Mouse (Mus musculus): ENCODE data around the gene Grip1. TPM values are rescaled to one million over a fixed set of nuclear protein-coding genes. Genes with fewer than 3 reads are reported as not detected.

Gene Grip1
- polyA plus RNA-seq, 1 experiment from 2014 or later: 0.58 TPM

- H3K9me3 ChIP-seq (replicated peaks): 0 out of 2 replicates have a peak, but pooled peaks cover 6% of the 10 kb centered on the region
- no peak overlapping the region for H3K27ac ChIP-seq
- H3K9ac ChIP-seq: no peak overlapping the region
- H3K4me1 ChIP-seq (replicated peaks): no peaks in the 10 kb centered on the region
- H3K4me3 ChIP-seq (replicated peaks): no peak overlapping the region
- no peaks in the 10 kb centered on the region for H3K27me3 ChIP-seq
- WGBS (ENCODE audit: insufficient replicate concordance): 59% methylated on average over 11 of the region's 11 CpGs
- H3K4me2 ChIP-seq: no peak overlapping the region
- no peak for DNase-seq
- no peak for ATAC-seq (ENCODE audit: low read depth)
- no peaks in the 10 kb centered on the region for H3K36me3 ChIP-seq
Observed at GRCm38 (mm10) chr10:119839645-119840044, 386.0 kb downstream of the Grip1 start.

GRCm38 (mm10) chr10:119842004-119842403 lies 388.4 kb downstream of the Grip1 start:
- H3K27me3 ChIP-seq: no peaks in the 10 kb centered on the region
- no peak for ATAC-seq (ENCODE audit: low read depth)
- no peak overlapping the region for H3K27ac ChIP-seq
- H3K9ac ChIP-seq: no peak overlapping the region
- no peak overlapping the region for H3K4me2 ChIP-seq
- H3K4me3 ChIP-seq (replicated peaks): no peak overlapping the region
- no peaks in the 10 kb centered on the region for H3K4me1 ChIP-seq (replicated peaks)
- 0 out of 2 replicates have a peak, but pooled peaks cover 6% of the 10 kb centered on the region for H3K9me3 ChIP-seq (replicated peaks)
- 69% methylated on average over 4 of the region's 4 CpGs for WGBS (ENCODE audit: insufficient replicate concordance)
- no peak for DNase-seq
- H3K36me3 ChIP-seq: no peaks in the 10 kb centered on the region

DNA sequence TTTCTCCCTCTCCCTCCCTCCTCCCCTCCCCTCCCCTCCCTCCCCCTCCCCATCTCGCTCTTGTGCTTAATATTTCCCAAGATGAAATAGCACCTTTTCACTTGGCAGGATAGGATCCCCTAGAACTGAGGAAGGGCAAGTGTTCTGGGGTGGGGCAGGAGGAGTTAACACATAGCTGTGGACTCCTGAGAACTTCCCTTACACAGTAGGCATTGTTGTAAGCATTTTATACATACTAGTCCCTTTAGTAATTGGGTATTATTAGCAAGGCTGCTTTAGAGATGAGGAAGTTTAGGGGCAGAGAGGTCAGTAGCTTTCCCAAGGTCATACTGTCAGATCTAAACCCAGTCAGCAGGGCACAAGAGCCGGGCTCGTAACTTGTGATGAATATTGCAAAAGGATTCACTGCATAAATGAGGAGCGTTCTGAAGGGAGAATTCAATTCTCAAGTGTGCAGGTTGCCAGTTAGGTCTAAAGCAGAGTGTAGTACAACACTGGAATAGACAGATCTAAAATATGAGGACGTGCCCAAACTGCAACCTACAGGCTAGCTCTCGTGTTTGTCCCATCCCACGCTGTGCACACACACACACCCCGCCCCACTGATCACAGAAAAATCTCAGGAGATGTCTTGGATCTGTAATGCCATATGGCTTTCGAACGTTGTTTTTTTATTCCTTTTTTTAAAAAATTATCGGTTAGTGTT lies 392.2 kb downstream of the Grip1 start:
- no peaks in the 10 kb centered on the region for H3K36me3 ChIP-seq
- no peaks in the 10 kb centered on the region for H3K4me1 ChIP-seq (replicated peaks)
- no peak for ATAC-seq (ENCODE audit: low read depth)
- H3K4me3 ChIP-seq (replicated peaks): no peak overlapping the region
- no peaks in the 10 kb centered on the region for H3K9me3 ChIP-seq (replicated peaks)
- no peak overlapping the region for H3K27ac ChIP-seq
- DNase-seq: no peak
- H3K27me3 ChIP-seq: no peaks in the 10 kb centered on the region
- WGBS (ENCODE audit: insufficient replicate concordance): 64% methylated on average over 11 of the region's 11 CpGs
- no peak overlapping the region for H3K4me2 ChIP-seq
- H3K9ac ChIP-seq: no peak overlapping the region

GRCm38 (mm10) chr10:119851594-119851993 lies 398.0 kb downstream of the Grip1 start:
- Histone ChIP-seq H3K27ac (no peak overlapping the region), H3K27me3 (no peaks in the 10 kb centered on the region), H3K9me3 (replicated peaks) (no peaks in the 10 kb centered on the region), H3K9ac (no peak overlapping the region), H3K36me3 (no peaks in the 10 kb centered on the region), H3K4me2 (no peak overlapping the region), H3K4me3 (replicated peaks) (no peak overlapping the region), H3K4me1 (replicated peaks) (no peaks in the 10 kb centered on the region)
- WGBS (ENCODE audit: insufficient replicate concordance): 72% methylated on average over 11 of the region's 11 CpGs
- ATAC-seq (ENCODE audit: low read depth) (no peak), DNase-seq (no peak)

- Histone ChIP-seq H3K4me1 (replicated peaks) (no peaks in the 10 kb centered on the region), H3K4me3 (replicated peaks) (no peak overlapping the region), H3K36me3 (no peaks in the 10 kb centered on the region), H3K4me2 (no peak overlapping the region), H3K27ac (no peak overlapping the region), H3K9me3 (replicated peaks) (peaks cover 2% of the 10 kb centered on the region; the same call in 1 of the 2 replicates), H3K27me3 (no peaks in the 10 kb centered on the region), H3K9ac (no peak overlapping the region)
- 65% methylated on average over 7 of the region's 7 CpGs for WGBS (ENCODE audit: insufficient replicate concordance)
- no peak for DNase-seq
- ATAC-seq (ENCODE audit: low read depth): no peak
Observed at GRCm38 (mm10) chr10:119852582-119853135, 399.0 kb downstream of the Grip1 start.

DNA sequence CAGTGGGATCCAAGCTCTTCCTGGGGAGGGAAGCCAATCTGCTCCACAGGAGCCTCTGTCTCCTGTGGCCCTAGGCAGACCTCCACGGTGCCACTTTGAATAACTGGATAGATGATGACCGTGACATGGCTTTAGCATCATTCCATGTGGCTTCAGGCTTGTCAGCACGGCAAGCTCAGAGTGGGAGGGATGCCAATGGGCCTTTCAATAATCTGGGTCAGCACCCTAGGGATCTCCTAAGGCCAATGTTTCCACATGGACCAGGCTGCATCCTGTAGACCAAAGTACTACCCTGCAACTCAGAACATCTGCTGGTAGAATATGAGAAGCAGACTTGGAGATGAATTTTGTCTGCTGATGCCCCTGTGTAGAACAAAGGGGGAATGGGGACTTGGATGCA lies 414.1 kb downstream of the Grip1 start:
- H3K27ac ChIP-seq: no peak overlapping the region
- WGBS (ENCODE audit: insufficient replicate concordance): 71% methylated on average over 3 of the region's 3 CpGs
- 0 out of 2 replicates have a peak, but pooled peaks cover 18% of the 10 kb centered on the region for H3K9me3 ChIP-seq (replicated peaks)
- no peaks in the 10 kb centered on the region for H3K36me3 ChIP-seq
- H3K4me3 ChIP-seq (replicated peaks): no peak overlapping the region
- H3K4me1 ChIP-seq (replicated peaks): no peaks in the 10 kb centered on the region
- no peak overlapping the region for H3K4me2 ChIP-seq
- H3K27me3 ChIP-seq: no peaks in the 10 kb centered on the region
- no peak overlapping the region for H3K9ac ChIP-seq
- ATAC-seq (ENCODE audit: low read depth) (no peak), DNase-seq (no peak)

GRCm38 (mm10) chr10:119868995-119869579 lies 415.5 kb downstream of the Grip1 start:
- WGBS (ENCODE audit: insufficient replicate concordance): 61% methylated on average over 11 of the region's 11 CpGs
- Histone ChIP-seq H3K4me1 (replicated peaks) (no peaks in the 10 kb centered on the region), H3K9me3 (replicated peaks) (0 out of 2 replicates have a peak, but pooled peaks cover 18% of the 10 kb centered on the region), H3K27ac (no peak overlapping the region), H3K4me3 (replicated peaks) (no peak overlapping the region), H3K9ac (no peak overlapping the region), H3K27me3 (no peaks in the 10 kb centered on the region), H3K4me2 (no peak overlapping the region), H3K36me3 (no peaks in the 10 kb centered on the region)
- ATAC-seq (ENCODE audit: low read depth) (no peak), DNase-seq (no peak)

DNA sequence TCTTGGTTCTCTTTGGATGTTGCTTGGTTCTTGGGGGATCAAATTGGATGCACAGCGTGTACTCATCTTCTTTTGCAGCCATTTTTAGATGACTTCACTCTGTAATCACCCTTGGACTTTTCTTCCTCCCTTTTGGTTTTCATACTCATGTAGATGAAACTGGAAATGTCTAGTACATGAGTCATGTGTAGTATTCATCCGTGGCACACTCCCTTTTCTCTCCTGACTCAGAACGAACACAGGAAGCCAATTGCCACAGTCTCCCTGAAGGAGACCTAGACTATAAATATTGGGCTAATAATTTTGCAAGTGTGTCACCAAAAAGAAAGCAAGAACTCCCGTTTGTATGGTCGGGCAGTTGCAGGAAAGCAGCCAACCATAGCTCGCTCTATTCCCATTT lies 423.1 kb downstream of the Grip1 start:
- no peaks in the 10 kb centered on the region for H3K4me1 ChIP-seq (replicated peaks)
- H3K9me3 ChIP-seq (replicated peaks): no peaks in the 10 kb centered on the region
- ATAC-seq (ENCODE audit: low read depth) (no peak), DNase-seq (no peak)
- 51% methylated on average over 6 of the region's 6 CpGs for WGBS (ENCODE audit: insufficient replicate concordance)
- no peak overlapping the region for H3K4me3 ChIP-seq (replicated peaks)
- no peak overlapping the region for H3K27ac ChIP-seq
- no peak overlapping the region for H3K4me2 ChIP-seq
- no peak overlapping the region for H3K9ac ChIP-seq
- H3K27me3 ChIP-seq: no peaks in the 10 kb centered on the region
- H3K36me3 ChIP-seq: no peaks in the 10 kb centered on the region

DNA sequence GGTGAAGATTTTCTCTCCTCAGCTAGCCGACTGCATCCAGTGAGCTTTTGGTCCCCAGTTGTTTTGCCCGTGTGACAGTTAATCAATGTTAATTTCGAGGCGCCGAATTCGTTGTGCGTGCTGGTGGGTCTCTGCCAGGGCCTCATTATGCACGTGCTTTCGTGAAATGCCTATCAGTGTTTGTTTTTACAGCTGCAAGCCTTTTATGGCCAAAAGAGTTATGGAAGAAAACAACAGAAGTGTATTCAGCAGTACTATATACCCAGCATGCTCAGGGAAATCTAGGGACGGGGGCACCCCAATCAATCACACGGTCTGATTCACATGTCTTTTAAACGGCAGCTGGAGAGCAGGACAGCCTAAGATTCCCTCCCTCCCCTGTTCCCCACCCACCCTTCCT lies 424.7 kb downstream of the Grip1 start:
- Histone ChIP-seq H3K4me2 (no peak overlapping the region), H3K9me3 (replicated peaks) (no peaks in the 10 kb centered on the region), H3K27me3 (no peaks in the 10 kb centered on the region), H3K4me3 (replicated peaks) (no peak overlapping the region), H3K27ac (no peak overlapping the region), H3K4me1 (replicated peaks) (no peaks in the 10 kb centered on the region), H3K36me3 (no peaks in the 10 kb centered on the region), H3K9ac (no peak overlapping the region)
- no peak for DNase-seq
- 64% methylated on average over 12 of the region's 12 CpGs for WGBS (ENCODE audit: insufficient replicate concordance)
- no peak for ATAC-seq (ENCODE audit: low read depth)

- H3K27me3 ChIP-seq: no peaks in the 10 kb centered on the region
- H3K4me1 ChIP-seq (replicated peaks): no peaks in the 10 kb centered on the region
- WGBS (ENCODE audit: insufficient replicate concordance): 76% methylated on average over 9 of the region's 9 CpGs
- ATAC-seq (ENCODE audit: low read depth) (no peak), DNase-seq (no peak)
- no peak overlapping the region for H3K9ac ChIP-seq
- no peaks in the 10 kb centered on the region for H3K9me3 ChIP-seq (replicated peaks)
- H3K4me2 ChIP-seq: no peak overlapping the region
- no peaks in the 10 kb centered on the region for H3K36me3 ChIP-seq
- no peak overlapping the region for H3K27ac ChIP-seq
- no peak overlapping the region for H3K4me3 ChIP-seq (replicated peaks)
Observed at GRCm38 (mm10) chr10:119884591-119884990, 431.0 kb downstream of the Grip1 start.

DNA sequence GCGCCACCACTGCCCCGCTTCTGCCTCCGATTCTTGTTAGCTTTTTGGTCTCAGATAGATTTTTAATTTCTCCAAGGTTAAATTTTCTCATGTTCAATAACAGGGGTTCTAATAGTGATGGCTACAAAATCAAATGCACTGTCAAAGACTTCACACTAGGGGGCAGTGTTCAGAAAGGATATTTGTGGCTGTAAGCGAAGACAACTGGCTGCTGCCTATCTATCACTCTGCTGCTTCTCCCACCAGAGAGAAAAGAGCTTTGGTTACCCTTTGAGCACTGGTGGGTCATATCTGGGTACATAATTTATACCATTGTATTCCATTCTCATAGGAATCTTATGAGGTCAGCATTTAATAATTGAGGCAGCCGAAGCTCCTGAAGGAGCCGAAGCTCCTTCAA lies 431.9 kb downstream of the Grip1 start:
- 75% methylated on average over 6 of the region's 6 CpGs for whole genome bisulfite sequencing (ENCODE audit: insufficient replicate concordance)
- H3K4me3 ChIP-seq (replicated peaks): no peak overlapping the region
- no peaks in the 10 kb centered on the region for H3K36me3 ChIP-seq
- no peaks in the 10 kb centered on the region for H3K9me3 ChIP-seq (replicated peaks)
- H3K27ac ChIP-seq: no peak overlapping the region
- no peak overlapping the region for H3K9ac ChIP-seq
- H3K4me2 ChIP-seq: no peak overlapping the region
- no peaks in the 10 kb centered on the region for H3K4me1 ChIP-seq (replicated peaks)
- H3K27me3 ChIP-seq: no peaks in the 10 kb centered on the region
- DNase-seq (no peak), ATAC-seq (ENCODE audit: low read depth) (no peak)

- Histone ChIP-seq H3K9me3 (replicated peaks) (no peaks in the 10 kb centered on the region), H3K4me3 (replicated peaks) (no peak overlapping the region), H3K4me2 (no peak overlapping the region), H3K4me1 (replicated peaks) (no peaks in the 10 kb centered on the region), H3K36me3 (no peaks in the 10 kb centered on the region), H3K27me3 (no peaks in the 10 kb centered on the region), H3K27ac (no peak overlapping the region), H3K9ac (no peak overlapping the region)
- 27% methylated on average over 1 of the region's 1 CpGs for WGBS (ENCODE audit: insufficient replicate concordance)
- no peak for ATAC-seq (ENCODE audit: low read depth)
- no peak for DNase-seq
Observed at GRCm38 (mm10) chr10:119886681-119887080, 433.1 kb downstream of the Grip1 start.
